Mouse (Mus musculus): Measurements from ENCODE around the gene Ccdc30. TPM values are rescaled to one million over a fixed set of nuclear protein-coding genes. Genes with fewer than 3 reads are reported as not detected.
"Not testable (repeated sequence)": the region's sequence is repeated elsewhere in the genome, so short reads cannot be mapped to it uniquely, and the experiment has no call there.

The Ccdc30 gene
- polyA plus RNA-seq, 1 experiment from 2014 or later, result 22.8 TPM

DNA sequence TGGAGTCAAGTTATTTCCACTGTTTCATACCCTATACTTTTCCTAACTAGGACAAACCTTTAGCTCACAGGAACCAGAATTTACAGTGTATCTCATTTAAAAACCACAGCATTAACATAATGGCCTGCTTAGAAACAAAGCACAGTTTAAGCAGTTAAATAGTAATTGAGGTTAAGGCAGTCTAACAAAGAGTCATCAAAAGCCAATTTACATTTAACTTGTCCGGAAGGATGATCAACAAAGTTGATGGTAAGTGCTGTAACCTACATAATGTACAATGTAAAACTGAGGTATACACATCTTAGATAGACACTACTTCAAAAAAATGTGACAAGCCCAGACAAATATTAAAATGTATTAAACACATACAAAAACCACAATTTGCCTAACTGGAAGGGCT lies 123.4 kb downstream of the Ccdc30 start:
- peak overlapping the region; percentile 89 for H3K9ac ChIP-seq (ENCODE audit: low read depth, low read length)
- no peak for ATAC-seq
- no peaks in the 10 kb centered on the region for H3K9me3 ChIP-seq (replicated peaks; ENCODE audit: control insufficient read depth, low read length, poor library complexity, severe bottlenecking)
- no peak overlapping the region for H3K27ac ChIP-seq (ENCODE audit: low read length)
- no peaks in the 10 kb centered on the region for H3K36me3 ChIP-seq (ENCODE audit: control insufficient read depth, insufficient read depth, low read length)
- 85% methylated on average over 1 of the region's 1 CpGs for WGBS
- no peaks in the 10 kb centered on the region for H3K27me3 ChIP-seq (ENCODE audit: control insufficient read depth, insufficient read depth, low read depth, low read length)
- H3K4me1 ChIP-seq (ENCODE audit: control insufficient read depth, insufficient read depth, low read length), result peaks cover 40% of the 10 kb centered on the region
- H3K4me2 ChIP-seq (ENCODE audit: low read length), result peak overlapping the region; percentile 73
- peak overlapping the region; percentile 93 for H3K4me3 ChIP-seq (ENCODE audit: low read depth, low read length)

DNA sequence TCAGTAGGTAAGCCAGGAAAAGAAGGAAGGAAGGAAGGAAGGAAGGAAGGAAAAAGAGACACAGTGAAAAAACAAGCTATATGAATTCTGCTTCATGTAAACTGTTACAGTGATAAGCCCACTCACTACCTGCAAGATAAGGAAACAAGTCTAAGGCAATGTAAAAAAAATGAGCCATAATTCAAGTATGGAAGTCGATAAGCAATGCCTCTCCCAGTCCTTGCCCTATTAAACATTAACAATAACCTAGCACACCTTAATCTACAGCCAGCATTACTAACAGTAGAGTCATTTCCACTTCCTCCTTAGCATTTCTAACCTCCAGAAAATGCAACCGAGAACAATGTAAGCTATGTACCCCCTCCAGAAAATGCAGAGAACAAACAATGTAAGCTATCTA lies 130.0 kb downstream of the Ccdc30 start:
- Histone ChIP-seq H3K9me3 (replicated peaks; ENCODE audit: control insufficient read depth, low read length, poor library complexity, severe bottlenecking) (no peaks in the 10 kb centered on the region), H3K4me2 (ENCODE audit: low read length) (no peak overlapping the region), H3K4me3 (ENCODE audit: low read depth, low read length) (no peak overlapping the region), H3K27ac (ENCODE audit: low read length) (no peak overlapping the region), H3K27me3 (ENCODE audit: control insufficient read depth, insufficient read depth, low read depth, low read length) (no peaks in the 10 kb centered on the region), H3K9ac (ENCODE audit: low read depth, low read length) (no peak overlapping the region), H3K36me3 (ENCODE audit: control insufficient read depth, insufficient read depth, low read length) (peaks cover 4% of the 10 kb centered on the region; the same call in 1 of the 2 replicates), H3K4me1 (ENCODE audit: control insufficient read depth, insufficient read depth, low read length) (peaks cover 19% of the 10 kb centered on the region)
- no peak for ATAC-seq
- 87% methylated on average over 2 of the region's 2 CpGs for WGBS

- Histone ChIP-seq H3K9me3 (replicated peaks; ENCODE audit: control insufficient read depth, low read length, poor library complexity, severe bottlenecking) (no peaks in the 10 kb centered on the region), H3K27ac (ENCODE audit: low read length) (no peak overlapping the region), H3K36me3 (ENCODE audit: control insufficient read depth, insufficient read depth, low read length) (peaks cover 9% of the 10 kb centered on the region; the same call in 1 of the 2 replicates), H3K9ac (ENCODE audit: low read depth, low read length) (no peak overlapping the region), H3K4me3 (ENCODE audit: low read depth, low read length) (no peak overlapping the region), H3K4me1 (ENCODE audit: control insufficient read depth, insufficient read depth, low read length) (peaks cover 16% of the 10 kb centered on the region), H3K27me3 (ENCODE audit: control insufficient read depth, insufficient read depth, low read depth, low read length) (no peaks in the 10 kb centered on the region), H3K4me2 (ENCODE audit: low read length) (no peak overlapping the region)
- 98% methylated on average over 1 of the region's 1 CpGs for WGBS
- ATAC-seq, result no peak
Observed at GRCm38 (mm10) chr4:119284861-119285260, 130.5 kb downstream of the Ccdc30 start.

DNA sequence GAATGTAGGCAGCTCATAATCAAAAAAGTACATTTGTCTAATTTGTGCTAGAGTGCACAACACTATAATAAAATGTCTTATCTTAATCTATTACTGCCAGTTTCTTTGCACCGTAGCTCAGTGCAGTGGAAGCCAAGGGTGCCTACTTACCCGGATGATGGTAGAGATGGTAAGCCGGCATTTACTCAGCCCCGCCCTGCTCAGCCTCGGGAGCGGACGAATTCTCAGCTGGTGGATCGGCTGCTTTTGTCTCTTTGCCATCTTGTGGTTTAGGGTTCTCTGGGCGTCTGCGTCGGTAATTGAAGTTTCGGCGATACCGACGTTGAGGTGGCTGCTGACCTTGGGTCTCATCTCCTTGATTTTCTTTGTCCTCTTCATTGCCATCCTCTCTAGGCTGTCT lies 136.5 kb downstream of the Ccdc30 start:
- H3K27ac ChIP-seq (ENCODE audit: low read length); H3K4me3 ChIP-seq (ENCODE audit: low read depth, low read length); ATAC-seq; H3K27me3 ChIP-seq (ENCODE audit: control insufficient read depth, insufficient read depth, low read depth, low read length); H3K4me2 ChIP-seq (ENCODE audit: low read length); H3K9ac ChIP-seq (ENCODE audit: low read depth, low read length); H3K4me1 ChIP-seq (ENCODE audit: control insufficient read depth, insufficient read depth, low read length); H3K9me3 ChIP-seq (replicated peaks; ENCODE audit: control insufficient read depth, low read length, poor library complexity, severe bottlenecking): not testable (repeated sequence)
- H3K36me3 ChIP-seq (ENCODE audit: control insufficient read depth, insufficient read depth, low read length), result peaks cover 30% of the 10 kb centered on the region
- WGBS, result 91% methylated on average over 15 of the region's 15 CpGs

- Histone ChIP-seq H3K36me3 (ENCODE audit: control insufficient read depth, insufficient read depth, low read length) (peaks cover 47% of the 10 kb centered on the region), H3K9me3 (replicated peaks; ENCODE audit: control insufficient read depth, low read length, poor library complexity, severe bottlenecking) (no peaks in the 10 kb centered on the region), H3K4me1 (ENCODE audit: control insufficient read depth, insufficient read depth, low read length) (no peaks in the 10 kb centered on the region), H3K9ac (ENCODE audit: low read depth, low read length) (no peak overlapping the region), H3K27me3 (ENCODE audit: control insufficient read depth, insufficient read depth, low read depth, low read length) (no peaks in the 10 kb centered on the region), H3K4me3 (ENCODE audit: low read depth, low read length) (no peak overlapping the region), H3K4me2 (ENCODE audit: low read length) (no peak overlapping the region), H3K27ac (ENCODE audit: low read length) (no peak overlapping the region)
- no peak for ATAC-seq
- WGBS, result 88% methylated on average over 2 of the region's 2 CpGs
Observed at GRCm38 (mm10) chr4:119275726-119276125, 139.6 kb downstream of the Ccdc30 start.

DNA sequence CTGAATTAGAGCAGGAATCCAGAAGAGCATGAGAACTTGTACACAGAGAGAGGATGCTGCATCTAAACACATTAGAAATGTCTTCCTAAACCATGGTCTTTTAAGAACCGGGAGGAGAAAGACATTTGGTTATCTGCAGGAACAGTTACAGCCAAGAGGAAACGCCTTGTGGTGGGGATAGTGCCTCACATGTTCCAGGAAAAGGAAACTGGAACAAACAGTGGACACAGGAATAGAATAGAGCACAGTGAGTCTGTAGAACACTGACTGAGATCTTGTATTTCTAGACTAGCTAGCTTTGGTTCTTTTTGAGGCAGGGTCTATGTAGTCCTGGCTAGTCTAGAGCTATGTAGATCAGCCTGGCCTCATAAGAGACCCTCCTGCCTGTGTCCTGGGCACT lies 140.1 kb downstream of the Ccdc30 start:
- Histone ChIP-seq H3K36me3 (ENCODE audit: control insufficient read depth, insufficient read depth, low read length) (peaks cover 49% of the 10 kb centered on the region), H3K9me3 (replicated peaks; ENCODE audit: control insufficient read depth, low read length, poor library complexity, severe bottlenecking) (no peaks in the 10 kb centered on the region), H3K9ac (ENCODE audit: low read depth, low read length) (no peak overlapping the region), H3K4me1 (ENCODE audit: control insufficient read depth, insufficient read depth, low read length) (no peaks in the 10 kb centered on the region), H3K4me2 (ENCODE audit: low read length) (no peak overlapping the region), H3K27ac (ENCODE audit: low read length) (no peak overlapping the region), H3K4me3 (ENCODE audit: low read depth, low read length) (no peak overlapping the region), H3K27me3 (ENCODE audit: control insufficient read depth, insufficient read depth, low read depth, low read length) (no peaks in the 10 kb centered on the region)
- WGBS, result 90% methylated on average over 2 of the region's 2 CpGs
- no peak for ATAC-seq

- no peaks in the 10 kb centered on the region for H3K27me3 ChIP-seq (ENCODE audit: control insufficient read depth, insufficient read depth, low read depth, low read length)
- ATAC-seq, result no peak
- no peak overlapping the region for H3K9ac ChIP-seq (ENCODE audit: low read depth, low read length)
- no peaks in the 10 kb centered on the region for H3K9me3 ChIP-seq (replicated peaks; ENCODE audit: control insufficient read depth, low read length, poor library complexity, severe bottlenecking)
- H3K36me3 ChIP-seq (ENCODE audit: control insufficient read depth, insufficient read depth, low read length), result peaks cover 43% of the 10 kb centered on the region
- no peak overlapping the region for H3K4me2 ChIP-seq (ENCODE audit: low read length)
- H3K4me3 ChIP-seq (ENCODE audit: low read depth, low read length), result no peak overlapping the region
- 90% methylated on average over 1 of the region's 1 CpGs for WGBS
- no peak overlapping the region for H3K27ac ChIP-seq (ENCODE audit: low read length)
- no peaks in the 10 kb centered on the region for H3K4me1 ChIP-seq (ENCODE audit: control insufficient read depth, insufficient read depth, low read length)
Observed at GRCm38 (mm10) chr4:119274627-119275026, 140.7 kb downstream of the Ccdc30 start.

Other genes with a start within 250 kb of the Ccdc30 start
- gene Zfp691, start 241.3 kb downstream of the Ccdc30 start, polyA plus RNA-seq (2015; fragmentation: Nextera tagmentation; extraction: Ambion mirVana), result 4.0 and 6.1 TPM in 2 replicates
- 0.14 and 0.52 TPM in 2 replicates for gene Ermap, start 225.5 kb downstream of the Ccdc30 start, polyA plus RNA-seq (2015; fragmentation: Nextera tagmentation; extraction: Ambion mirVana)
- 220 and 230 TPM in 2 replicates for gene Svbp, start 220.2 kb downstream of the Ccdc30 start, polyA plus RNA-seq (2015; fragmentation: Nextera tagmentation; extraction: Ambion mirVana)
- 0.26 and 0.44 TPM in 2 replicates for gene Tmem269, start 197.3 kb downstream of the Ccdc30 start, polyA plus RNA-seq (2015; fragmentation: Nextera tagmentation; extraction: Ambion mirVana)
- gene AU022252, start 182.8 kb downstream of the Ccdc30 start, polyA plus RNA-seq (2015; fragmentation: Nextera tagmentation; extraction: Ambion mirVana), result 22.6 and 26.0 TPM in 2 replicates
- gene P3h1, start 182.6 kb downstream of the Ccdc30 start, polyA plus RNA-seq (2015; fragmentation: Nextera tagmentation; extraction: Ambion mirVana), result 9.2 and 9.9 TPM in 2 replicates
- 0.63 and 1.6 TPM in 2 replicates for gene Cldn19, start 160.1 kb downstream of the Ccdc30 start, polyA plus RNA-seq (2015; fragmentation: Nextera tagmentation; extraction: Ambion mirVana)
- gene Ybx1, start 120.9 kb downstream of the Ccdc30 start, polyA plus RNA-seq (2015; fragmentation: Nextera tagmentation; extraction: Ambion mirVana), result 716 and 727 TPM in 2 replicates
- 36.4 and 42.9 TPM in 2 replicates for gene Ppih, start 95.0 kb downstream of the Ccdc30 start, polyA plus RNA-seq (2015; fragmentation: Nextera tagmentation; extraction: Ambion mirVana)
- gene Ppcs, start 6.9 kb upstream of the Ccdc30 start, polyA plus RNA-seq (2015; fragmentation: Nextera tagmentation; extraction: Ambion mirVana), result 18.6 and 19.4 TPM in 2 replicates
- gene Zmynd12, start 7.3 kb upstream of the Ccdc30 start, polyA plus RNA-seq (2015; fragmentation: Nextera tagmentation; extraction: Ambion mirVana), result 0.64 and 0.76 TPM in 2 replicates
- gene Rimkla, start 77.1 kb upstream of the Ccdc30 start, polyA plus RNA-seq (2015; fragmentation: Nextera tagmentation; extraction: Ambion mirVana), result 27.2 and 29.0 TPM in 2 replicates
- gene Foxj3, start 121.5 kb upstream of the Ccdc30 start, polyA plus RNA-seq (2015; fragmentation: Nextera tagmentation; extraction: Ambion mirVana), result 36.7 and 42.8 TPM in 2 replicates
- 8.9 and 11.2 TPM in 2 replicates for gene Frg2f1, start 124.0 kb upstream of the Ccdc30 start, polyA plus RNA-seq (2015; fragmentation: Nextera tagmentation; extraction: Ambion mirVana)
- not detected in 2 replicates for gene Guca2a, start 222.2 kb upstream of the Ccdc30 start, polyA plus RNA-seq (2015; fragmentation: Nextera tagmentation; extraction: Ambion mirVana)
- gene Guca2b, start 243.4 kb upstream of the Ccdc30 start, polyA plus RNA-seq (2015; fragmentation: Nextera tagmentation; extraction: Ambion mirVana), result not detected in 2 replicates

Measured in midbrain, embryonic 16.5 days (tissue).